Mouse (Mus musculus): ENCODE data around the gene Tnni3k. TPM values are rescaled to one million over a fixed set of nuclear protein-coding genes. Genes with fewer than 3 reads are reported as not detected.

The Tnni3k gene
- polyA plus RNA-seq, 1 experiment from 2014 or later: not detected

GRCm38 (mm10) chr3:155034323-155034722 lies 20.9 kb downstream of the Tnni3k start:
- Histone ChIP-seq H3K27ac (replicated peaks) (no peak overlapping the region), H3K36me3 (no peaks in the 10 kb centered on the region), H3K4me3 (no peak overlapping the region), H3K9me3 (replicated peaks) (no peaks in the 10 kb centered on the region), H3K4me1 (peaks cover 9% of the 10 kb centered on the region), H3K27me3 (ENCODE audit: low read depth, poor library complexity, severe bottlenecking) (peaks cover 23% of the 10 kb centered on the region)
- WGBS: 83% methylated on average over 7 of the region's 7 CpGs
- no peak for DNase-seq (ENCODE audit: low spot score)

- Histone ChIP-seq H3K4me3 (no peak overlapping the region), H3K27ac (replicated peaks) (no peak overlapping the region), H3K4me1 (peaks cover 11% of the 10 kb centered on the region), H3K9me3 (replicated peaks) (no peaks in the 10 kb centered on the region), H3K36me3 (no peaks in the 10 kb centered on the region), H3K27me3 (ENCODE audit: low read depth, poor library complexity, severe bottlenecking) (no peaks in the 10 kb centered on the region)
- WGBS: 93% methylated on average over 9 of the region's 9 CpGs
- DNase-seq (ENCODE audit: low spot score): no peak
Measured at GRCm38 (mm10) chr3:155030200-155030599, 25.0 kb downstream of the Tnni3k start.

- DNase-seq (ENCODE audit: low spot score): no peak
- 87% methylated on average over 4 of the region's 4 CpGs for WGBS
- Histone ChIP-seq H3K27me3 (ENCODE audit: low read depth, poor library complexity, severe bottlenecking) (no peaks in the 10 kb centered on the region), H3K4me1 (no peaks in the 10 kb centered on the region), H3K27ac (replicated peaks) (no peak overlapping the region), H3K4me3 (no peak overlapping the region), H3K36me3 (no peaks in the 10 kb centered on the region), H3K9me3 (replicated peaks) (no peaks in the 10 kb centered on the region)
Measured at GRCm38 (mm10) chr3:155002781-155003180, 52.4 kb downstream of the Tnni3k start.

- no peaks in the 10 kb centered on the region for H3K27me3 ChIP-seq (ENCODE audit: low read depth, poor library complexity, severe bottlenecking)
Measured at GRCm38 (mm10) chr3:155001056-155001455, 54.2 kb downstream of the Tnni3k start.

GRCm38 (mm10) chr3:154992678-154993077 lies 62.5 kb downstream of the Tnni3k start:
- no peaks in the 10 kb centered on the region for H3K9me3 ChIP-seq (replicated peaks)
- no peak for DNase-seq (ENCODE audit: low spot score)
- H3K36me3 ChIP-seq: no peaks in the 10 kb centered on the region
- H3K27ac ChIP-seq (replicated peaks): no peak overlapping the region
- H3K4me3 ChIP-seq: no peak overlapping the region
- H3K27me3 ChIP-seq (ENCODE audit: low read depth, poor library complexity, severe bottlenecking): no peaks in the 10 kb centered on the region
- H3K4me1 ChIP-seq: no peaks in the 10 kb centered on the region

More at GRCm38 (mm10) chr3:155001056-155001455, 54.2 kb downstream of the Tnni3k start:
- Histone ChIP-seq H3K4me3 (no peak overlapping the region), H3K36me3 (no peaks in the 10 kb centered on the region), H3K9me3 (replicated peaks) (no peaks in the 10 kb centered on the region), H3K27ac (replicated peaks) (no peak overlapping the region), H3K4me1 (no peaks in the 10 kb centered on the region)
- DNase-seq (ENCODE audit: low spot score): no peak

- 85% methylated on average over 7 of the region's 7 CpGs for WGBS
- Histone ChIP-seq H3K4me3 (no peak overlapping the region), H3K36me3 (no peaks in the 10 kb centered on the region), H3K27me3 (ENCODE audit: low read depth, poor library complexity, severe bottlenecking) (no peaks in the 10 kb centered on the region), H3K4me1 (no peaks in the 10 kb centered on the region), H3K27ac (replicated peaks) (no peak overlapping the region), H3K9me3 (replicated peaks) (0 out of 2 replicates have a peak, but pooled peaks cover 4% of the 10 kb centered on the region)
- DNase-seq (ENCODE audit: low spot score): no peak
Measured at GRCm38 (mm10) chr3:154979101-154979500, 76.1 kb downstream of the Tnni3k start.

- DNase-seq (ENCODE audit: low spot score): no peak
- WGBS: 77% methylated on average over 1 of the region's 1 CpGs
- H3K27ac ChIP-seq (replicated peaks): no peak overlapping the region
Measured at GRCm38 (mm10) chr3:154971626-154972025, 83.6 kb downstream of the Tnni3k start.

GRCm38 (mm10) chr3:154970981-154971380 lies 84.2 kb downstream of the Tnni3k start:
- H3K27ac ChIP-seq (replicated peaks): no peak overlapping the region
- 77% methylated on average over 2 of the region's 2 CpGs for WGBS
- H3K27me3 ChIP-seq (ENCODE audit: low read depth, poor library complexity, severe bottlenecking): no peaks in the 10 kb centered on the region
- no peaks in the 10 kb centered on the region for H3K9me3 ChIP-seq (replicated peaks)
- H3K36me3 ChIP-seq: no peaks in the 10 kb centered on the region
- no peak for DNase-seq (ENCODE audit: low spot score)
- peaks cover 3% of the 10 kb centered on the region; the same call in 1 of the 2 replicates for H3K4me1 ChIP-seq
- no peak overlapping the region for H3K4me3 ChIP-seq

More at GRCm38 (mm10) chr3:154971626-154972025, 83.6 kb downstream of the Tnni3k start:
- Histone ChIP-seq H3K4me3 (no peak overlapping the region), H3K27me3 (ENCODE audit: low read depth, poor library complexity, severe bottlenecking) (no peaks in the 10 kb centered on the region), H3K36me3 (no peaks in the 10 kb centered on the region), H3K9me3 (replicated peaks) (no peaks in the 10 kb centered on the region), H3K4me1 (peaks cover 3% of the 10 kb centered on the region; the same call in 1 of the 2 replicates)

GRCm38 (mm10) chr3:154961284-154961683 lies 93.9 kb downstream of the Tnni3k start:
- no peaks in the 10 kb centered on the region for H3K27me3 ChIP-seq (ENCODE audit: low read depth, poor library complexity, severe bottlenecking)
- H3K36me3 ChIP-seq: no peaks in the 10 kb centered on the region
- 68% methylated on average over 3 of the region's 3 CpGs for WGBS
- no peaks in the 10 kb centered on the region for H3K9me3 ChIP-seq (replicated peaks)
- peaks cover 6% of the 10 kb centered on the region for H3K4me1 ChIP-seq
- H3K27ac ChIP-seq (replicated peaks): no peak overlapping the region
- no peak overlapping the region for H3K4me3 ChIP-seq
- no peak for DNase-seq (ENCODE audit: low spot score)

- no peak for DNase-seq (ENCODE audit: low spot score)
- Histone ChIP-seq H3K9me3 (replicated peaks) (no peaks in the 10 kb centered on the region), H3K4me1 (peaks cover 13% of the 10 kb centered on the region), H3K4me3 (no peak overlapping the region), H3K27me3 (ENCODE audit: low read depth, poor library complexity, severe bottlenecking) (no peaks in the 10 kb centered on the region), H3K36me3 (no peaks in the 10 kb centered on the region), H3K27ac (replicated peaks) (no peak overlapping the region)
- WGBS: 79% methylated on average over 2 of the region's 2 CpGs
Measured at GRCm38 (mm10) chr3:154953088-154953487, 102.1 kb downstream of the Tnni3k start.

- 84% methylated on average over 2 of the region's 2 CpGs for WGBS
Measured at GRCm38 (mm10) chr3:154949551-154949950, 105.7 kb downstream of the Tnni3k start.

GRCm38 (mm10) chr3:154945688-154946161 lies 109.5 kb downstream of the Tnni3k start:
- DNase-seq (ENCODE audit: low spot score): no peak
- no peaks in the 10 kb centered on the region for H3K9me3 ChIP-seq (replicated peaks)
- 84% methylated on average over 6 of the region's 6 CpGs for WGBS
- H3K27me3 ChIP-seq (ENCODE audit: low read depth, poor library complexity, severe bottlenecking): no peaks in the 10 kb centered on the region
- no peak overlapping the region for H3K27ac ChIP-seq (replicated peaks)
- no peak overlapping the region for H3K4me3 ChIP-seq
- no peaks in the 10 kb centered on the region for H3K36me3 ChIP-seq
- H3K4me1 ChIP-seq: no peaks in the 10 kb centered on the region

More at GRCm38 (mm10) chr3:154949551-154949950, 105.7 kb downstream of the Tnni3k start:
- no peak overlapping the region for H3K4me3 ChIP-seq
- H3K36me3 ChIP-seq: no peaks in the 10 kb centered on the region
- no peak overlapping the region for H3K27ac ChIP-seq (replicated peaks)
- H3K4me1 ChIP-seq: peaks cover 13% of the 10 kb centered on the region
- H3K27me3 ChIP-seq (ENCODE audit: low read depth, poor library complexity, severe bottlenecking): no peaks in the 10 kb centered on the region
- H3K9me3 ChIP-seq (replicated peaks): no peaks in the 10 kb centered on the region
- no peak for DNase-seq (ENCODE audit: low spot score)

- H3K4me1 ChIP-seq: peaks cover 3% of the 10 kb centered on the region; the same call in 1 of the 2 replicates
- no peak overlapping the region for H3K27ac ChIP-seq (replicated peaks)
- no peaks in the 10 kb centered on the region for H3K9me3 ChIP-seq (replicated peaks)
- H3K36me3 ChIP-seq: no peaks in the 10 kb centered on the region
- no peaks in the 10 kb centered on the region for H3K27me3 ChIP-seq (ENCODE audit: low read depth, poor library complexity, severe bottlenecking)
- DNase-seq (ENCODE audit: low spot score): no peak
- H3K4me3 ChIP-seq: no peak overlapping the region
- 80% methylated on average over 8 of the region's 8 CpGs for WGBS
Measured at GRCm38 (mm10) chr3:154927757-154928156, 127.5 kb downstream of the Tnni3k start.

- H3K27ac ChIP-seq (replicated peaks): no peak overlapping the region
- no peak for DNase-seq (ENCODE audit: low spot score)
- no peaks in the 10 kb centered on the region for H3K9me3 ChIP-seq (replicated peaks)
- no peaks in the 10 kb centered on the region for H3K36me3 ChIP-seq
- WGBS: 89% methylated on average over 8 of the region's 8 CpGs
- no peaks in the 10 kb centered on the region for H3K27me3 ChIP-seq (ENCODE audit: low read depth, poor library complexity, severe bottlenecking)
- peaks cover 3% of the 10 kb centered on the region; the same call in 1 of the 2 replicates for H3K4me1 ChIP-seq
- no peak overlapping the region for H3K4me3 ChIP-seq
Measured at GRCm38 (mm10) chr3:154924936-154925335, 130.3 kb downstream of the Tnni3k start.
